Mouse (Mus musculus) gastrocnemius, postnatal 4 days (tissue): ENCODE data around the gene Urah. TPM values are rescaled to one million over a fixed set of nuclear protein-coding genes. Genes with fewer than 3 reads are reported as not detected.

Experiments used
- DNase-seq, 2 experiments: peaks; one replicate each; pipeline ENCODE4 v3.0.0; 2021 to 2022; ENCODE audit warnings: low spot score in 2 of 2, mixed read lengths in 2 of 2
- long read RNA-seq, 2 experiments: library from polyadenylated mRNA; stranded (forward); transcript quantifications; one replicate each; pipeline ENCODE4 v2.0.0; 2021
- total RNA-seq, 2 experiments: library from RNA; stranded (reverse); gene quantifications; 2 replicates each; pipeline ENCODE4 v1.2.3; 2021

Urah gene
- total RNA-seq = under 1 TPM in 1 of 2 experiments, not detected in 1; 0.44 TPM
- long read RNA-seq, experiment 1, partial matches to known transcripts = 0 of 2 reads
- long read RNA-seq, experiment 1, other reads (novel, unspliced or antisense) = 0 of 2 reads
- long read RNA-seq, experiment 2 = 0 reads

DNA sequence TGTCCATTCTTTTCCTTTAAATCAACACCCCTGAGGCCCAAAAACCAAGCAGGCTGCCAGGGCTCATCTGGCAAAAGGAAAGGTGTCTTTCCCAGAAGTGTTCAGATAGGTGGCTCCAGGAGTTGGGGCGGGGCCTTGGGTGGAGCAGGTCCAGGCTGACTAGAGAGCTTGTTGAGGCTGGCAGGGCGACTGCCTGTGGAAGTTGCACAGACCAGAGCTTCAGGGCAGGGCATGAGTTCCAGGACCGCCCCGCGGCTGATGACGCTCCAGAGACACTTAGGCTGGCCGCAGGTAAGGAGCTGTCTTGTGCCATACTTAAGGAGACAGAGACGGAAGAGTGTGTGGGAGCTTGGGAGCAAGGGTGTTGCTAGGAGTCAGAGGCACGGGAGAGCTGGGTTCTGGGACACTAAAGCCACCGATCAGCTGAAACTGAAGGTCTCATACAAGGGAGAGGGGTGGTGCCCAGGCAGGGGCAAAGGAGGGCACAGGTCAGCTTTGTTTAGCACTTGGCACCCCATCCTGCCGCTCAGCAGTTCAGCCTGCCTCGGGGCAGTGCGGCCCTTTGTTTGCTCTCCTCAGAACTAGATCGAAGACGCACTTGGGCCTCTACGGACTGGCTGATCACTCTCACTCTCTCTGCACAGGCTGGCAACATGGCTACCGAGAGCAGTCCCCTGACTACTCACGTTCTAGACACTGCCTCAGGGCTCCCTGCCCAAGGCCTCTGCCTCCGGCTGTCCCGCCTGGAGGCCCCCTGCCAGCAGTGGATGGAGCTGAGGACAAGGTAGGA is at the start of gene Urah:
TSS of gene Urah (plus strand) at position 51 of the 790 bp plus-strand sequence.
- DNase-seq = no peak

DNA sequence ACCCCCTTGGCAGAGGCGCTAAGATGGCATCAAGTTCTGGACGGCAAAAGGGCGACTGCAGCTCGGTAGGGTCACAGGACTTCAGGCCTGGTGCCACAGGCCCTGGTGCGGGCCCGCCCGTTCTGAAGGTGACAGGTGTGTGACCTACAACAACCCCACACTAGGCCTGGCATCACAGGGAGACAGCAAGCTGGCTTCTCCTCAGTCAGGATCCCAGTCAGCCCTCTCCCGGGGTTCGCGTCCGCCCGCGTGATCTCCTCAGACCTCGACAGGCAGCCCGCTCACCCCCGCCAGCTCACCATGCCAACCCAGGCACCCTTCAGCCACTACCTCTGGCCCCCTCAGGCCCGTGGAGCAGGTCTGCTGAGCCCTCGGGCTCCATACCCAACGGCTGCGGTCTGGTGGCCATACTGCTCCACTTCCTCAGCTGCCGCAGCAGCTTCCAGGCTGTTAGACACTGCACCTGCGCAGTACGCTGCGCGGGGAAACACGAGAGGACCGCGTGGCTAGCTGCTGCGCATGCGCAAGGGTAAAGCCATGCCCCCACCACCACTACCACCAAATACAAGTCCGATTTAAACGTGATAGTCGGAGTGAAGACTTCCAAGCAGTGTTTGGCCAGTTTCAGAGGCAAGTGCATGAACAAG is 47.3 kb upstream of the Urah start, which contains the start of gene Syce1:
TSS of gene Syce1 (minus strand) at position 447 of the 647 bp plus-strand sequence.
- no peak for DNase-seq

GRCm38 (mm10) chr7:140788053-140788435 is 46.8 kb upstream of the Urah start:
- DNase-seq = no peak

DNA sequence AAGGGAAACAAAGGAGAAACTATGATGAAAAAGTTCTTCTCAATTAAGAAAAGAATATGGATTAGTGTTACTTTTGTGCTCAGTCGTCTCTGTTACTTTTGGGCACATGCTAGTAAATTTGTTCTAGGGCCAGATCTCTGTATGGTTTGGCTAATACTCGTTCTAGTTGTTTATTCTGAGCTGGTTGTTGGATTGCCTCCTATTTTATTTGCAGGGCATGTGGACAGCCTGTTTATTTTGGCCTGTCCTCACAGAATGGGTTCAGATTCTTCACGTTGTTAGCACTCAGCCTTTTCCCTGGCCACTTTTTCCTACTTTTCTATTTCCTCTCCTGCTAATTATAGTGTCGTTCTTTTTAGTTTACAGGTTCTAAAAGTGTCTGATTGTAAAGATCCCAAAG is 41.3 kb upstream of the Urah start:
- DNase-seq = no peak

DNA sequence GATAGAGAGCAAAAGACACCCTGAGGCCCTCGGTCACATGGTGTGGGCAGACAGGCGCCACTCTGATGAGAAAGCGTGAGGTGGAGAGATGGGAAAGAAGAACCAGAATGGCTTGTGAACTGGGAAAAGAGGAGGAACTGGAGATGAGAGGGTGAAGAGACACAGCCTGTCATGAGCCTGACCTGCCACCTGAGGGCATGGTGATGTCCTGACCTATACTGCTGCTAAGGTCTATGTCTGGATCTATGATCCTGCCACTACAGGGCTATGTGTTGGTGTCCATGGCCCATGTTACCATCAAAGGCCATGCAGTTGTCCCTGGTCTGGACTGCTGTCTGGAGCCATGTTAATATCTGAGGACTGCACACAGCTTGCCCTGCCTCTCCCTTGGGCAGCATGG is 37.2 kb upstream of the Urah start:
- no peak for DNase-seq

- no peak for DNase-seq
Measured at GRCm38 (mm10) chr7:140798212-140798611, 36.6 kb upstream of the Urah start.

DNA sequence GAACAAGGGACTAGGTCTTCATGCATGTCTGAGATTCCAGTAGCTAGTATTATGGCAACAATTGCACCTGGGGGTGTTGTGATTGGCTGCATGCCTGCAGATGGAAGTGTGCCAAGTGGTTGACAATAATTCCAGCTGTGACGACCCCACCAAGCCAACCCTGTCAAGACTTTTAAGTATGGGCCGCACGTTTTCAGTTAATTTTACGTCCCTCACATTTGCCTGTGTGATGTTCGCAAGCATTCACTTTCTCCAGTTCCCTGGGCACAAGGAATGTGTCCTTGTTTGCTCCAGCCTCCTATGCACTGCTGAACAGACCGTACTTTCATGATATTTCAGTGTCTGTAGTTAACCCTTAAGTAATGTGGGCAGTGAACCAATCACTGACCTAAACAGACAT is 32.2 kb upstream of the Urah start:
- DNase-seq = no peak

GRCm38 (mm10) chr7:140805704-140806103 is 29.1 kb upstream of the Urah start:
- DNase-seq = no peak

- no peak for DNase-seq
Measured at GRCm38 (mm10) chr7:140810496-140810895, 24.3 kb upstream of the Urah start.

DNA sequence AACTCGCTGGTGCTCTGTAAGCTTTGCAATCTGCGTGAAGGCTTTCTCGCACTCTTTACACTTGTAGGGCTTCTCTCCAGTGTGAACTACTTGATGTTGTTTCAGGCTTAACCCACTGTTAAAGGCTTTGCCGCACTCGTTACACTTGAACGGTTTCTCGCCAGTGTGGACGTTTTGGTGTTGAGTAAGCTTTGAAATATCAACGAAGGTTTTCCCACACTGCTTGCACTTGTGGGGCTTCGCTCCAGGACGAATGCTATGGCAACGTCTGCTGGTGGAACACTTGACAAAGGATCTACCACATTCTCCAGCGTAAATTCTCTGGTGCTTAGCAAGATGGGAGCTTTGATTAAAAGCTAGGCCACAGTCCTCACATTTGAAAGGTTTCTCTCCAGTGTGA is 23.1 kb upstream of the Urah start:
- DNase-seq = no peak

DNA sequence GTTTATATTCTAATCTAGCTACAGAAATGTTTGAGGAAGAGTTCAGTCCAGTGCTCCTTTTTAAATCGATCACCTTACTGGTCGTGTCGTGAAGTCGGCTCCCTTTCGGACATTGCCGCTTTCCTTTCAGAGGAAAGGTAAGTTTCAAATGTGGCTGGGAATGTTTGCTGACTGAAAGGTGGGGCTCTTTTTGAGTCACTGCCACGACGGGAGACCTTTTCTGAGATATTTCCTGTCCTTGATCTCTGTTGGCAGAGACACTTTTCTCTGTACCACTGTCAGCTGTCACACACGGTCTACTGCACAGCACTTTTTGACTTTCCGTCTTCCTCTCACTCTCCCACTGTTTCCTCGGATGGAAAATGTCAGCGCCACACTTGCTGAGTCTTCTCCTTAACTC is 22.0 kb upstream of the Urah start:
- DNase-seq = no peak

DNA sequence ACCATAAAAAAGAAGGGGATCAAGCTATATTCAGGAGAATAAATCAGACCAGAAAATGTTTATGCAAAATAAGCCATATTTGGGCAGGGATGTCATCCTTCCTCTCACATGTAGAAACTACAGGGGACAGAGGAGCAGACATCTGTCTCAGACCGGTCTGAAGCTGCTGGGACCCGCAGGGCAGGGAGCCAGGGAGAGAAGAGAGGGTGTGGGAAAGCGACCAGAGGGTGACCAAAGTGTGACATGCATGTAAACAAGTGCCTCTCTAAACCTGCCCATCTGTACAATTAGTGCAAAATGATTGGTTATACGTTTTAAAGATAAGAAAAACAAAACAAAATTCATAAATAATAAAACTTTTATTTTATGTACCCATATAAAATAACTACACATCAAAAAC is 14.6 kb upstream of the Urah start:
- no peak for DNase-seq

GRCm38 (mm10) chr7:140821305-140821652 is 13.5 kb upstream of the Urah start:
- DNase-seq = no peak

GRCm38 (mm10) chr7:140821653-140822329 is 13.0 kb upstream of the Urah start, which contains the start of gene Zfp941:
Gene Zfp941 (minus strand): TSS chr7:140822178.
- DNase-seq = no peak

GRCm38 (mm10) chr7:140822731-140823130 is 12.1 kb upstream of the Urah start:
- DNase-seq = no peak

DNA sequence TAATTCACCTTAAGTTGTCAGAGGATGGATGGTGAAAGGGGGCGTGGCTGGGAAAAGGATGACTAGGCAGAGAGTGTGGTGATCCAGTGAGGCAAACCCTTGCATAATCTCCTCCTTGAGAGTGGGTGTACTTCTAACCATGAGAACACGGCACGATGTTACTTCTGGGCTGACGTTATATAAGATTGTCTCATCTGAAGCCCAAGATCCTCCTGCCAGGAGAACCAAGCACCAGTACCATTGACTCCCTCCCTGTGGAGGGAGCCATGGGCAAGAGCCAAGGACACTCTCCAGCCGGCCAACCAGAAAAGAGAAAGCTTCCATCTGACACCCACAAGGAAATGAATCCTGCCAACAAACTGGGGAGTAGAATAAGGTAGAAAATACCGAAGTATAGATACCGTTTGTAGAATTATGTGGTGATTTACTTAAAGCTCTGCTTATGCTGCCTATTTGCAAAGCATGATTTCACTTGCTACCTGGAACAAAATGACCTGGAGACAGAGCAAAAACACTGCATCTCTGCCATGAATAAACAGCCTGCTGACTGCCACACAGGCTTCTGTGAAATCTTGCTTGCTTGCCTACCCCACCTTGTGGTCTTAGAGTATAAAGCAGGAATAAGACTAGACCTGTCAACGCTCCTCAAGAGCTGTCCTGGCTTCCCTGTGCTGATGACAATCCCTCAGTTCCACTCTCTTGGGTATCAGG is 6.5 kb upstream of the Urah start:
- no peak for DNase-seq

- DNase-seq = no peak
Measured at GRCm38 (mm10) chr7:140831447-140831846, 3.4 kb upstream of the Urah start.

- DNase-seq = no peak
Measured at GRCm38 (mm10) chr7:140833341-140833740, 1.5 kb upstream of the Urah start.

DNA sequence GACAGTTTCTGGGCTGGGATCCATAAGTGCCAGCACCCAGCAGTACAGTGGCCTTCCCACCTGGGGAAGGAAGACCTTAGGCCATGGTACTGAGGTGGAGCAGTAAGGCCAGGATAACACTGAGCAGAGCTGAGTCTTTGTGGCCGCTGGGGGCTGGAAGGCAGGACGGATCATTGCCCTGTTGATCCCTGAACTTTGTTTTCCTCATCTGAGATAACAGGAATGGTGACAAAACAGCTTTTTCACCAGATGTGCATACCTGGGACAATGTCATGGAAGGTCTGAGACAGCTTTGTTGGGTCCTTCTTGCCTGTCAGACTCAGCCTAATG is 905 bp downstream of the Urah start:
- DNase-seq = no peak

- DNase-seq = no peak
Measured at GRCm38 (mm10) chr7:140836243-140837115, 1.7 kb downstream of the Urah start.
